Mouse (Mus musculus): ENCODE measurements around the gene Lamtor4. TPM values are rescaled to one million over a fixed set of nuclear protein-coding genes. Genes with fewer than 3 reads are reported as not detected.
A peak's percentile ranks its signal among the peaks of the same experiment; 100 is the strongest.

The Lamtor4 gene
- polyA plus RNA-seq, 1 experiment from 2014 or later: 47.8 TPM

DNA sequence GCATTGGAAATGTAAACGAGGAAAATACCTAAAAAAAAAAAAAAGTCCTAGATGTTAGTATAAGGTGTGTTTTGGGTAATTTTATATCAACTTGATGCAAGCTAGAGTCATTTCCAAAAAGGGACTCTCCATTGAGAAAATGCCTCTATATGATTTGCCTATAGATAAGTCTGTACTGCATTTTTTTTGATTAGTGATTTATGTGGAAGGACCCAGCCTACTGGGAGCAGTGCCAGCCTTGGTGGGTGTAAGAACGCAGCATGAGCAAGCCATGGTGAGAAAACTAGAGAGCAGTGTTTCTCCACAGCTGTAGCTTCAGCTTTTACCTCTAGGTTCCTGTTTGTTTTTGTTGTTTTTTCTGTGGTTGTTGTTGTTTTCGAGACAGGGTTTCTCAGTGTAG, 32.0 kb upstream of the Lamtor4 start:
- WGBS (ENCODE audit: insufficient replicate concordance): 52% methylated on average over 3 of the region's 3 CpGs
- H3K4me3 ChIP-seq (ENCODE audit: low read depth, low read length): no peak overlapping the region
- no peak overlapping the region for H3K9ac ChIP-seq (replicated peaks)
- ATAC-seq (no peak), DNase-seq (no peak)
- no peak for TF ChIP-seq CTCF (IDR thresholded peaks at IDR 0.05; ENCODE audit: low read depth)
- TF ChIP-seq EP300 (IDR thresholded peaks at IDR 0.05; ENCODE audit: low read depth): no peak
- peaks cover 4% of the 10 kb centered on the region; the same call in 1 of the 2 replicates for H3K4me1 ChIP-seq (ENCODE audit: insufficient read depth)
- H3K27ac ChIP-seq (ENCODE audit: low read depth): no peak overlapping the region
- no peaks in the 10 kb centered on the region for H3K27me3 ChIP-seq (ENCODE audit: insufficient read depth, low read length)
- no peak overlapping the region for H3K4me2 ChIP-seq (ENCODE audit: low read depth, low read length)
- no peaks in the 10 kb centered on the region for H3K36me3 ChIP-seq (replicated peaks; ENCODE audit: insufficient read depth, low read length)
- H3K9me3 ChIP-seq (ENCODE audit: low read length): no peaks in the 10 kb centered on the region

DNA sequence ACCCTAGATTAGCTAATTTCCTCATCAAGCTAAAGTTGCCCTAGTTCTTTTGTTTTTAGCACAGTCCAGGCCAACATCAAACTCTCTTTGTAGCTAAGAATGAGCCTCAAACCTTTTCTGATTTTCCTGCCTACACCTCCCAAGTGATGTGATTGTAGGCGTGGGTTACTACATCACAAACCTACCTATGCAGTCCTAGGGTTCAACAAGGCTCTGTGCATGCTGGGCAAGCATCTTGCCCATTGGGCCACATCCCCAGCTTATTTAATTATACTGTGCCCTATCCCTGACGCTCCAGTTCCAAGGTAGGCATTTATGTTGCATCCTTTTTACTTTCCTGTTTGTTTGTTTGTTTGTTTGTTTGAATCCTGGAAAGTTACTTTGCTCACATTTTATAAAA, 29.6 kb upstream of the Lamtor4 start, which contains the start of gene Nxpe5:
Gene Nxpe5, plus strand, starts transcription at position 199 of the 400 bp plus-strand sequence.
- H3K4me3 ChIP-seq (ENCODE audit: low read depth, low read length): no peak within 1 kb of the TSS
- DNase-seq (no peak), ATAC-seq (no peak)
- H3K9ac ChIP-seq (replicated peaks): no peak within 1 kb of the TSS
- peaks cover 4% of the 10 kb centered on the region for H3K4me1 ChIP-seq (ENCODE audit: insufficient read depth)
- no peak for TF ChIP-seq CTCF (IDR thresholded peaks at IDR 0.05; ENCODE audit: low read depth)
- TF ChIP-seq EP300 (IDR thresholded peaks at IDR 0.05; ENCODE audit: low read depth): no peak
- WGBS (ENCODE audit: insufficient replicate concordance): 53% methylated on average over 2 of the region's 2 CpGs
- H3K27me3 ChIP-seq (ENCODE audit: insufficient read depth, low read length): no peaks in the 10 kb centered on the region
- H3K4me2 ChIP-seq (ENCODE audit: low read depth, low read length): no peak within 1 kb of the TSS
- no peak within 1 kb of the TSS for H3K27ac ChIP-seq (ENCODE audit: low read depth)
- H3K36me3 ChIP-seq (replicated peaks; ENCODE audit: insufficient read depth, low read length): no peaks in the 10 kb centered on the region
- H3K9me3 ChIP-seq (ENCODE audit: low read length): no peaks in the 10 kb centered on the region

DNA sequence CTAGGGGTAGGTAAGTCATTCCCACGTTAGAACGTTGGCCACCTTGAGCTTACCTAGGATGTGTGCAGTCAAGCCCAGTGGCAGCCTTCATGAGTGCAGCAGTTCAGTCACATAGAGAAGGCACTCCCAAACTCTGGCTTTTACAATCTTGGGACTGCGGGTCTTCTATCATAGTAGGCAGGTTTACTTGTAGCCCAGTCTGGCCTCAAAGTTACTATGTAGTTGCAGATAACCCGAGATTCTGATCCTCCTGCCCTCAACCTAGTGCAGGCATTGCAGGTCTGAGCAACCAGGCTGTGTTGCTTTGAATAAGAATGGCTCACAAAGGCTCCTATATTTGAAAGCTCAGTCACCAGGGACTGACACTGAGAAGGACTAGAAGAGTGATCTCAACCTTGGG, 28.8 kb upstream of the Lamtor4 start:
- 47% methylated on average over 4 of the region's 4 CpGs for WGBS (ENCODE audit: insufficient replicate concordance)
- TF ChIP-seq EP300 (IDR thresholded peaks at IDR 0.05; ENCODE audit: low read depth): no peak
- no peak for TF ChIP-seq CTCF (IDR thresholded peaks at IDR 0.05; ENCODE audit: low read depth)
- Histone ChIP-seq H3K9me3 (ENCODE audit: low read length) (no peaks in the 10 kb centered on the region), H3K4me1 (ENCODE audit: insufficient read depth) (peaks cover 4% of the 10 kb centered on the region), H3K36me3 (replicated peaks; ENCODE audit: insufficient read depth, low read length) (no peaks in the 10 kb centered on the region), H3K27ac (ENCODE audit: low read depth) (no peak overlapping the region), H3K27me3 (ENCODE audit: insufficient read depth, low read length) (no peaks in the 10 kb centered on the region), H3K9ac (replicated peaks) (no peak overlapping the region), H3K4me2 (ENCODE audit: low read depth, low read length) (no peak overlapping the region), H3K4me3 (ENCODE audit: low read depth, low read length) (no peak overlapping the region)
- ATAC-seq (no peak), DNase-seq (no peak)

DNA sequence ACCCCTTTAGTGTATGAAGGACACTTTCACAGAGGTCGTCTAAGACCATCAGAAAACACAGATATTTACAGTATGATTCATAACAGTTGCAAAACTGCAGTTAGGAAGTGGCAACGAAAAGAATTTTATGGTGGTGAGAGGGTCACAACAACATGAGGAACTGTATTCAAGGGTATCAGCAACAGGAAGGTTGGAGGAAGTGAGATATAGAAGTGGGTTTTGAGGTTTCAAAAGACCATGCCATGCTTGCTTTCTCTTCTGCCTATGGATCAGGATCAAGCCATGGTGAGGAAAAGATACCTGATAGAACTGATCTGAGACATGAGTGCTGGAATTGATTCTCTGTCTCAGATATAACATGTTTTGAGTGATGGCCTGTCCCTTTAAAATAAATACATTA, 27.9 kb upstream of the Lamtor4 start:
- DNase-seq (no peak), ATAC-seq (no peak)
- 21% methylated on average over 2 of the region's 2 CpGs for WGBS (ENCODE audit: insufficient replicate concordance)
- no peaks in the 10 kb centered on the region for H3K9me3 ChIP-seq (ENCODE audit: low read length)
- H3K9ac ChIP-seq (replicated peaks): no peak overlapping the region
- peaks cover 4% of the 10 kb centered on the region for H3K4me1 ChIP-seq (ENCODE audit: insufficient read depth)
- H3K27me3 ChIP-seq (ENCODE audit: insufficient read depth, low read length): no peaks in the 10 kb centered on the region
- H3K36me3 ChIP-seq (replicated peaks; ENCODE audit: insufficient read depth, low read length): no peaks in the 10 kb centered on the region
- TF ChIP-seq EP300 (IDR thresholded peaks at IDR 0.05; ENCODE audit: low read depth): peak; percentile 39; the same call in 1 of the 2 replicates
- no peak for TF ChIP-seq CTCF (IDR thresholded peaks at IDR 0.05; ENCODE audit: low read depth)
- no peak overlapping the region for H3K4me3 ChIP-seq (ENCODE audit: low read depth, low read length)
- no peak overlapping the region for H3K4me2 ChIP-seq (ENCODE audit: low read depth, low read length)
- H3K27ac ChIP-seq (ENCODE audit: low read depth): no peak overlapping the region

DNA sequence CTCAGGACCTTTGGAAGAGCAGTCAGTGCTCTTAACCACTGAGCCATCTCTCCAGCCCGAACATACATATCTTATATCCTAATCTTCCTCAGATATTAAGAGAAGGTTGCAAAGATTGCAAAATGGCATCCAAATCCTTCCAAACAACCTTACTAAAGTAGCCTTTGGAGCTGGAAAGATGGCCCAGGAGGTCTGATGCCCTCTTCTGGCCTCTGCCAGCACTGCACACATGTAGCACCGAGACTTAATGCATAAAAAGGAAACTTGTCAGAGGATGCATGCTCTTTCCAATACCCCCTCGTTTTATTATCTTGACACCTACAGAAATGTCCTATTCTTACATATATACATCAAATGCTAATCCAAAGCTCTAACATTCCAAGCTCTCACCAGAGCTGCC, 27.3 kb upstream of the Lamtor4 start:
- DNase-seq: peak; percentile 39
- Histone ChIP-seq H3K27ac (ENCODE audit: low read depth) (no peak overlapping the region), H3K27me3 (ENCODE audit: insufficient read depth, low read length) (no peaks in the 10 kb centered on the region), H3K36me3 (replicated peaks; ENCODE audit: insufficient read depth, low read length) (no peaks in the 10 kb centered on the region), H3K9me3 (ENCODE audit: low read length) (no peaks in the 10 kb centered on the region), H3K9ac (replicated peaks) (no peak overlapping the region), H3K4me1 (ENCODE audit: insufficient read depth) (peaks cover 4% of the 10 kb centered on the region), H3K4me3 (ENCODE audit: low read depth, low read length) (no peak overlapping the region), H3K4me2 (ENCODE audit: low read depth, low read length) (no peak overlapping the region)
- no peak for ATAC-seq
- WGBS (ENCODE audit: insufficient replicate concordance): 36% methylated on average over 3 of the region's 3 CpGs
- no peak for TF ChIP-seq EP300 (IDR thresholded peaks at IDR 0.05; ENCODE audit: low read depth)
- TF ChIP-seq CTCF (IDR thresholded peaks at IDR 0.05; ENCODE audit: low read depth): peak; percentile 61

DNA sequence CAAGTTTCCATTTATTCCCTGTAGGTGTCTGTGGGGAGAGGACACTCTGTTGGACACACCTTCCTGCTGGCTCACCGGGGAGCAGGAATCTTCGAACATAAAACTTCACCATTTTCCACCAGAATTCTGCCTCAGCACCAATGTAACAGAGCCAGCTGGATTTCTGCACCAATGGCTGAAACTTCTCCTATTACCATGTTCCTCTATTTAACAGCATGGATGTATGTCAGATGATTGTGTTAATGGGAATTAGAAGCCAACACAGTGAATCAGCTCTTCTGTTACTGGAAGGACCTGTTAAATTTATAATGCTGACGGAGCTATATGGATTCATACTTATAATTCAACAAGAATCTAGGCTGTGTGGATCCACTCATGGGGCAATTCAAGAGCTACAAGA, 25.8 kb upstream of the Lamtor4 start:
- DNase-seq (no peak), ATAC-seq (no peak)
- Histone ChIP-seq H3K4me1 (ENCODE audit: insufficient read depth) (peaks cover 13% of the 10 kb centered on the region), H3K4me2 (ENCODE audit: low read depth, low read length) (no peak overlapping the region), H3K9ac (replicated peaks) (no peak overlapping the region), H3K36me3 (replicated peaks; ENCODE audit: insufficient read depth, low read length) (no peaks in the 10 kb centered on the region), H3K4me3 (ENCODE audit: low read depth, low read length) (no peak overlapping the region), H3K9me3 (ENCODE audit: low read length) (no peaks in the 10 kb centered on the region), H3K27me3 (ENCODE audit: insufficient read depth, low read length) (no peaks in the 10 kb centered on the region), H3K27ac (ENCODE audit: low read depth) (no peak overlapping the region)
- TF ChIP-seq CTCF (IDR thresholded peaks at IDR 0.05; ENCODE audit: low read depth) (no peak), EP300 (IDR thresholded peaks at IDR 0.05; ENCODE audit: low read depth) (no peak)
- WGBS (ENCODE audit: insufficient replicate concordance): 78% methylated on average over 3 of the region's 3 CpGs

DNA sequence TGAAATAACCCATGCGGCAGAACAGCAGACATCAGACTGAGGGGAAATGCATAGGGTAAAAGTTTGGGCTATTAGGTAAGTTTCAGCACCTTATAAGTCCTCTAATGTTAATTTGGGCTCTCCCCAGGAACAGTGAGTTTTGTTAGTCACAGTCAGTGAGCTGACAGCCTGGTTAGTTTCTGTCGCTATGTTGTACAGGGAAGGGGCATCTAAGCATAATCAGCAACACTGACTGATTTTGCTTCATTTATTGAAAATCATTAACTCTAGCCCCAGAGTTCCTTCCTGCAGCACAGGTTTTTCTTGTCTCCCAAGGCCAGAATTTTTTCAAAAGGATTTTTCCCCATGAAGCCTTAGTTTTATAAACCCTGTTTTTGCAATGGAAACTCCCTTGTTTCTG, 21.5 kb upstream of the Lamtor4 start:
- peaks cover 11% of the 10 kb centered on the region for H3K4me1 ChIP-seq (ENCODE audit: insufficient read depth)
- H3K4me3 ChIP-seq (ENCODE audit: low read depth, low read length): no peak overlapping the region
- TF ChIP-seq EP300 (IDR thresholded peaks at IDR 0.05; ENCODE audit: low read depth) (no peak), CTCF (IDR thresholded peaks at IDR 0.05; ENCODE audit: low read depth) (no peak)
- no peak overlapping the region for H3K9ac ChIP-seq (replicated peaks)
- WGBS (ENCODE audit: insufficient replicate concordance): 80% methylated on average over 2 of the region's 2 CpGs
- no peaks in the 10 kb centered on the region for H3K36me3 ChIP-seq (replicated peaks; ENCODE audit: insufficient read depth, low read length)
- no peaks in the 10 kb centered on the region for H3K27me3 ChIP-seq (ENCODE audit: insufficient read depth, low read length)
- no peak overlapping the region for H3K4me2 ChIP-seq (ENCODE audit: low read depth, low read length)
- H3K27ac ChIP-seq (ENCODE audit: low read depth): no peak overlapping the region
- H3K9me3 ChIP-seq (ENCODE audit: low read length): no peaks in the 10 kb centered on the region
- ATAC-seq (no peak), DNase-seq (no peak)
